Mouse (Mus musculus) spleen, postnatal 0 days (tissue): ENCODE data around the gene Sgcd. TPM values are rescaled to one million over a fixed set of nuclear protein-coding genes. Genes with fewer than 3 reads are reported as not detected.

Experiments
- polyA plus RNA-seq: library from polyadenylated mRNA; unstranded; fragments of >200 nt; fragmentation: Nextera tagmentation; extraction: Ambion mirVana; gene quantifications from 2 replicates; pipeline ENCODE4 v1.2.1, GENCODE M21; 2015

Gene Sgcd
- 0.79 and 0.81 TPM in 2 replicates for polyA plus RNA-seq

GRCm38 (mm10) chr11:47988697-47989533 lies at the start of gene Sgcd:
TSS of gene Sgcd (minus strand) at chr11:47988969.

